Mouse (Mus musculus): ENCODE measurements around the gene Baz2a.

- no peak for TF ChIP-seq TAL1 (IDR thresholded peaks at IDR 0.05; ENCODE audit: low read length)
- no peak for TF ChIP-seq GATA1 (IDR thresholded peaks at IDR 0.05; ENCODE audit: low read length)
These were observed 32.5 kb downstream of the Baz2a start for GRCm38 (mm10) chr10:128123833-128124232.

All from erythroblast, embryonic 14.5 days (primary cell).